ENCODE assay signal across 8 mouse cellular contexts in genomic region chr13:106947583-106947982, GRCm38 (mm10). TPM values are rescaled to one million over a fixed set of nuclear protein-coding genes. Genes with fewer than 3 reads are reported as not detected.
DNase-seq lines count a peak whose midpoint lies in the region; ATAC-seq and TF ChIP-seq lines count a peak whose summit lies in the region.

No protein-coding gene starts in this region.

- WGBS in liver, adult 2 months, result 7% methylated on average over 6 of the region's 6 CpGs
- 4% methylated on average over 6 of the region's 6 CpGs for WGBS in embryonic facial prominence, embryonic 14.5 days
- WGBS in intestine, embryonic 16.5 days, result 5% methylated on average over 6 of the region's 6 CpGs
- WGBS in neural tube, embryonic 13.5 days, result 5% methylated on average over 6 of the region's 6 CpGs

- peaks cover 5% of the 10 kb centered on the region; the same call in 1 of the 2 replicates for H3K79me2 ChIP-seq in liver, adult 2 months (ENCODE audit: control insufficient read depth, insufficient read depth, low read length)

- no peak for TF ChIP-seq POLR2A in liver, adult 2 months (IDR thresholded peaks at IDR 0.05; ENCODE audit: extremely low read depth, insufficient read depth, low read length)

- DNase-seq in liver, adult 2 months (ENCODE audit: extremely low read depth, low read depth, low spot score), result no peak
- no peak for DNase-seq in liver
- no peak for DNase-seq in embryonic facial prominence, embryonic 14.5 days (ENCODE audit: low spot score)
- DNase-seq in right cerebral cortex, postnatal 36 days (ENCODE audit: low spot score in 2 of 2), result no peak

- no peaks in the 10 kb centered on the region for H3K9me3 ChIP-seq in embryonic facial prominence, embryonic 14.5 days (ENCODE audit: control insufficient read depth, low read length)
- no peaks in the 10 kb centered on the region for H3K9me3 ChIP-seq in intestine, embryonic 16.5 days (ENCODE audit: control insufficient read depth, low read length)
- H3K9me3 ChIP-seq in neural tube, embryonic 13.5 days, result no peaks in the 10 kb centered on the region

- H3K36me3 ChIP-seq in liver, adult 2 months (ENCODE audit: control insufficient read depth, insufficient read depth, low read length), result peaks cover 23% of the 10 kb centered on the region
- peaks cover 37% of the 10 kb centered on the region for H3K36me3 ChIP-seq in embryonic facial prominence, embryonic 14.5 days (ENCODE audit: control insufficient read depth, insufficient read depth, low read length)
- H3K36me3 ChIP-seq in intestine, embryonic 16.5 days (ENCODE audit: control insufficient read depth, insufficient read depth, low read length), result 0 out of 2 replicates have a peak, but pooled peaks cover 4% of the 10 kb centered on the region
- H3K36me3 ChIP-seq in neural tube, embryonic 13.5 days, result peaks cover 29% of the 10 kb centered on the region

- peaks cover 6% of the 10 kb centered on the region; the same call in 1 of the 2 replicates for H3K4me1 ChIP-seq in liver, adult 2 months (ENCODE audit: control insufficient read depth, insufficient read depth, low read length)
- H3K4me1 ChIP-seq in embryonic facial prominence, embryonic 14.5 days (ENCODE audit: control insufficient read depth, insufficient read depth, low read length), result peaks cover 11% of the 10 kb centered on the region; the same call in 1 of the 2 replicates
- peaks cover 10% of the 10 kb centered on the region for H3K4me1 ChIP-seq in intestine, embryonic 16.5 days (ENCODE audit: control insufficient read depth, insufficient read depth, low read length)
- H3K4me1 ChIP-seq in neural tube, embryonic 13.5 days (replicated peaks), result peaks cover 20% of the 10 kb centered on the region

- no peak for ATAC-seq in embryonic facial prominence, embryonic 14.5 days (ENCODE audit: low read depth)
- no peak for ATAC-seq in intestine, embryonic 16.5 days
- peak; percentile 1; the same call in 1 of the 2 replicates for ATAC-seq in neural tube, embryonic 13.5 days (ENCODE audit: low read depth)
- no peak for ATAC-seq in CD4-positive, CD25-positive, alpha-beta regulatory T cell, adult 4 months
- ATAC-seq in granulocyte monocyte progenitor cell, adult 5-6 weeks (replicated peaks; ENCODE audit: poor library complexity, severe bottlenecking), result no peak

- H3K4me2 ChIP-seq in embryonic facial prominence, embryonic 14.5 days (ENCODE audit: low read depth, low read length), result peak overlapping the region; percentile 78
- peak overlapping the region; percentile 56 for H3K4me2 ChIP-seq in intestine, embryonic 16.5 days (ENCODE audit: low read depth, low read length)
- H3K4me2 ChIP-seq in neural tube, embryonic 13.5 days, result peak overlapping the region; percentile 61

- H3K27ac ChIP-seq in liver, adult 2 months (replicated peaks; ENCODE audit: insufficient read depth, low read depth, low read length), result no peak overlapping the region
- H3K27ac ChIP-seq in embryonic facial prominence, embryonic 14.5 days (replicated peaks; ENCODE audit: low read depth, low read length), result no peak overlapping the region; the same call in 1 of the 2 replicates
- H3K27ac ChIP-seq in intestine, embryonic 16.5 days (ENCODE audit: low read length), result no peak overlapping the region; the same call in 1 of the 2 replicates
- H3K27ac ChIP-seq in neural tube, embryonic 13.5 days (replicated peaks), result peak overlapping the region; percentile 82; the same call in 1 of the 2 replicates

- H3K9ac ChIP-seq in liver, adult 2 months (ENCODE audit: low read depth, low read length), result peak overlapping the region; percentile 70; the same call in 1 of the 2 replicates
- H3K9ac ChIP-seq in embryonic facial prominence, embryonic 14.5 days (ENCODE audit: low read depth, low read length), result peak overlapping the region; percentile 92
- peak overlapping the region; percentile 95 for H3K9ac ChIP-seq in intestine, embryonic 16.5 days (ENCODE audit: low read depth, low read length)
- peak overlapping the region; percentile 87 for H3K9ac ChIP-seq in neural tube, embryonic 13.5 days

- H3K27me3 ChIP-seq in liver, adult 2 months (ENCODE audit: control insufficient read depth, insufficient read depth, low read length), result no peaks in the 10 kb centered on the region
- H3K27me3 ChIP-seq in embryonic facial prominence, embryonic 14.5 days (replicated peaks; ENCODE audit: control insufficient read depth, insufficient read depth, low read length), result no peaks in the 10 kb centered on the region
- no peaks in the 10 kb centered on the region for H3K27me3 ChIP-seq in intestine, embryonic 16.5 days (replicated peaks; ENCODE audit: control insufficient read depth, insufficient read depth, low read length)
- H3K27me3 ChIP-seq in neural tube, embryonic 13.5 days, result no peaks in the 10 kb centered on the region

- TF ChIP-seq CTCF in liver, adult 2 months (IDR thresholded peaks at IDR 0.05; ENCODE audit: low read depth, low read length), result no peak

- H3K4me3 ChIP-seq in liver, adult 2 months (ENCODE audit: insufficient read depth, low read depth, low read length), result peak overlapping the region; percentile 72
- H3K4me3 ChIP-seq in embryonic facial prominence, embryonic 14.5 days (ENCODE audit: low read depth, low read length), result peak overlapping the region; percentile 97
- peak overlapping the region; percentile 92 for H3K4me3 ChIP-seq in intestine, embryonic 16.5 days (ENCODE audit: low read length)
- H3K4me3 ChIP-seq in neural tube, embryonic 13.5 days, result peak overlapping the region; percentile 94

RNA-seq across cellular contexts. Expression of gene Dimt1, which starts 0.7 kb away (rescaled TPM):
- 3.4 and 4.0 TPM in 2 replicates for total RNA-seq in liver, adult 2 months (2014; rRNA removed)
- polyA plus RNA-seq in liver, adult 2 months (2012; rRNA removed), result 1.3 and 4.4 TPM in 2 replicates
- 47.1 and 48.6 TPM in 2 replicates for polyA plus RNA-seq in embryonic facial prominence, embryonic 14.5 days (2014; fragmentation: Nextera tagmentation; extraction: Ambion mirVana)
- polyA plus RNA-seq in intestine, embryonic 16.5 days (2015; fragmentation: Nextera tagmentation; extraction: Ambion mirVana), result 26.4 and 30.1 TPM in 2 replicates
- polyA plus RNA-seq in neural tube, embryonic 13.5 days (2015; fragmentation: Nextera tagmentation; extraction: Ambion mirVana), result 33.5 and 38.6 TPM in 2 replicates
- 10 to 100 TPM; 27.8 to 30.3 TPM for polyA plus RNA-seq in CD4-positive, CD25-positive, alpha-beta regulatory T cell, adult 4 months (2017; shearing (Covaris generic))
- 22.9 and 36.8 TPM in 2 replicates for total RNA-seq in granulocyte monocyte progenitor cell, adult 5-6 weeks (2014; fragmentation: Nextera tagmentation)
- total RNA-seq in granulocyte monocyte progenitor cell, adult 5-6 weeks (2017), result 15.4 and 23.5 TPM in 2 replicates

RNA-seq across cellular contexts. Expression of gene Ipo11, which starts 10.8 kb away (rescaled TPM):
- 17.5 and 20.3 TPM in 2 replicates for total RNA-seq in liver, adult 2 months (2014; rRNA removed)
- 8.4 and 8.8 TPM in 2 replicates for polyA plus RNA-seq in liver, adult 2 months (2012; rRNA removed)
- polyA plus RNA-seq in embryonic facial prominence, embryonic 14.5 days (2014; fragmentation: Nextera tagmentation; extraction: Ambion mirVana), result 51.4 and 54.4 TPM in 2 replicates
- polyA plus RNA-seq in intestine, embryonic 16.5 days (2015; fragmentation: Nextera tagmentation; extraction: Ambion mirVana), result 37.4 and 39.3 TPM in 2 replicates
- polyA plus RNA-seq in neural tube, embryonic 13.5 days (2015; fragmentation: Nextera tagmentation; extraction: Ambion mirVana), result 32.8 and 36.3 TPM in 2 replicates
- polyA plus RNA-seq in CD4-positive, CD25-positive, alpha-beta regulatory T cell, adult 4 months (2017; shearing (Covaris generic)), result 10 to 100 TPM; 24.3 to 29.5 TPM
- 32.7 and 42.3 TPM in 2 replicates for total RNA-seq in granulocyte monocyte progenitor cell, adult 5-6 weeks (2014; fragmentation: Nextera tagmentation)
- 31.8 and 46.4 TPM in 2 replicates for total RNA-seq in granulocyte monocyte progenitor cell, adult 5-6 weeks (2017)
